Mouse (Mus musculus) testis, postnatal 14 days (tissue): ENCODE measurements around the gene Vwf.

Source experiments
- DNase-seq: peaks from one replicate; pipeline ENCODE4 v3.0.0; 2021; ENCODE audit warnings: low spot score

The Vwf gene

GRCm38 (mm10) chr6:125548406-125548805 is 1.8 kb downstream of the Vwf start:
- DNase-seq, result no peak

- DNase-seq, result no peak
Measured at GRCm38 (mm10) chr6:125550172-125550571, 3.6 kb downstream of the Vwf start.

- DNase-seq, result no peak
Measured at GRCm38 (mm10) chr6:125552760-125553159, 6.2 kb downstream of the Vwf start.

- DNase-seq, result no peak
Measured at GRCm38 (mm10) chr6:125553551-125553950, 7.0 kb downstream of the Vwf start.

GRCm38 (mm10) chr6:125558831-125559230 is 12.3 kb downstream of the Vwf start:
- DNase-seq, result no peak

- no peak for DNase-seq
Measured at GRCm38 (mm10) chr6:125561031-125561430, 14.5 kb downstream of the Vwf start.

GRCm38 (mm10) chr6:125561521-125561920 is 14.9 kb downstream of the Vwf start:
- no peak for DNase-seq

- DNase-seq, result no peak
Measured at GRCm38 (mm10) chr6:125564812-125565281, 18.3 kb downstream of the Vwf start.

GRCm38 (mm10) chr6:125565326-125565725 is 18.8 kb downstream of the Vwf start:
- no peak for DNase-seq

GRCm38 (mm10) chr6:125566656-125567055 is 20.1 kb downstream of the Vwf start:
- no peak for DNase-seq

GRCm38 (mm10) chr6:125568381-125568780 is 21.8 kb downstream of the Vwf start:
- no peak for DNase-seq

- DNase-seq, result peak; percentile 49
Measured at GRCm38 (mm10) chr6:125572291-125573188, 26.0 kb downstream of the Vwf start.

- peak; percentile 71 for DNase-seq
Measured at GRCm38 (mm10) chr6:125573189-125573928, 26.8 kb downstream of the Vwf start.

GRCm38 (mm10) chr6:125575080-125575479 is 28.5 kb downstream of the Vwf start:
- DNase-seq, result no peak

- no peak for DNase-seq
Measured at GRCm38 (mm10) chr6:125577301-125577700, 30.7 kb downstream of the Vwf start.

GRCm38 (mm10) chr6:125577882-125578646 is 31.5 kb downstream of the Vwf start:
- DNase-seq, result no peak

GRCm38 (mm10) chr6:125578647-125579011 is 32.1 kb downstream of the Vwf start:
- DNase-seq, result no peak

- DNase-seq, result no peak
Measured at GRCm38 (mm10) chr6:125579864-125580263, 33.3 kb downstream of the Vwf start.

GRCm38 (mm10) chr6:125583666-125584065 is 37.1 kb downstream of the Vwf start:
- DNase-seq, result no peak

GRCm38 (mm10) chr6:125584266-125584665 is 37.7 kb downstream of the Vwf start:
- no peak for DNase-seq

GRCm38 (mm10) chr6:125585579-125585978 is 39.0 kb downstream of the Vwf start:
- DNase-seq, result no peak

GRCm38 (mm10) chr6:125586042-125586566 is 39.5 kb downstream of the Vwf start:
- no peak for DNase-seq
